Mouse (Mus musculus) lung, embryonic 14.5 days (tissue): ENCODE data around the gene L1cam. TPM values are rescaled to one million over a fixed set of nuclear protein-coding genes. Genes with fewer than 3 reads are reported as not detected.

ENCODE experiments used
- ATAC-seq: fragments of 200-750 bp; cut with Nextera tagmentation; 2 replicates; pipeline ENCODE4 v1.8.0; 2017; ENCODE audit warnings: mild to moderate bottlenecking, moderate TSS enrichment, moderate library complexity; ENCODE audit not compliant: insufficient read depth
- DNase-seq: peaks from one replicate; pipeline ENCODE4 v3.0.0-alpha.2; 2015
- H3K27ac ChIP-seq: fragments of 300-500 bp; sonication (generic); 2 replicates; pipeline ENCODE4 v1.5.1; 2014; ENCODE audit warnings: low read depth, mild to moderate bottlenecking, moderate library complexity
- H3K27me3 ChIP-seq: fragments of 300-500 bp; sonication (generic); 2 replicates; pipeline ENCODE4 v1.6.1; 2014; ENCODE audit warnings: low read length, control low read depth; ENCODE audit not compliant: insufficient read depth
- H3K36me3 ChIP-seq: fragments of 300-500 bp; sonication (generic); 2 replicates; pipeline ENCODE4 v1.6.1; 2014; ENCODE audit warnings: control low read depth; ENCODE audit not compliant: insufficient read depth
- H3K4me1 ChIP-seq: fragments of 300-500 bp; sonication (generic); 2 replicates; pipeline ENCODE4 v1.6.1; 2014; ENCODE audit warnings: antibody characterized with exemption, control low read depth; ENCODE audit not compliant: insufficient read depth
- H3K4me2 ChIP-seq: fragments of 300-500 bp; sonication (generic); 2 replicates; pipeline ENCODE4 v1.6.1; 2014; ENCODE audit warnings: mild to moderate bottlenecking
- H3K4me3 ChIP-seq: fragments of 300-500 bp; sonication (generic); 2 replicates; pipeline ENCODE4 v1.5.1; 2014; ENCODE audit warnings: low read depth, low read length
- H3K9ac ChIP-seq: fragments of 300-500 bp; sonication (generic); 2 replicates; pipeline ENCODE4 v1.6.1; 2014
- H3K9me3 ChIP-seq: fragments of 300-500 bp; sonication (generic); 2 replicates; pipeline ENCODE4 v1.6.1; 2016; ENCODE audit warnings: low read depth, low read length, control low read depth
- CTCF ChIP-seq: IDR thresholded peaks from 2 replicates; pipeline ENCODE4 v1.5.1; 2016; ENCODE audit warnings: antibody characterized with exemption, low read depth
- WGBS: fragments of 180-500 bp; shearing (Covaris S2); extraction: QIAGEN DNeasy Blood & Tissue Kit; methylation state at CpG from one replicate; pipeline ENCODE4 v1.1.7; 2014; 5-methylcytosine and 5-hydroxymethylcytosine counted together
- polyA plus RNA-seq: library from polyadenylated mRNA; unstranded; fragments of >200 nt; fragmentation: Nextera tagmentation; extraction: Ambion mirVana; gene quantifications from 2 replicates; pipeline ENCODE4 v1.2.1, GENCODE M21; 2014

The L1cam gene
- polyA plus RNA-seq = 1.5 and 2.8 TPM in 2 replicates

GRCm38 (mm10) chrX:73895719-73896118 is at the start of gene L1cam:
Gene L1cam (minus strand): TSS chrX:73896105.
- Histone ChIP-seq H3K9ac (no peak within 1 kb of the TSS), H3K36me3 (no peaks in the 10 kb centered on the region), H3K27me3 (no peaks in the 10 kb centered on the region), H3K4me1 (no peaks in the 10 kb centered on the region), H3K9me3 (no peaks in the 10 kb centered on the region), H3K27ac (no peak within 1 kb of the TSS), H3K4me3 (no peak within 1 kb of the TSS), H3K4me2 (no peak within 1 kb of the TSS)
- TF ChIP-seq CTCF = peak; percentile 54
- ATAC-seq = no peak
- DNase-seq = peak; percentile 44
- 0% methylated on average over 2 of the region's 2 CpGs for WGBS

GRCm38 (mm10) chrX:73942294-73942693 is 46.4 kb upstream of the L1cam start:
- ATAC-seq (no peak), DNase-seq (no peak)
- Histone ChIP-seq H3K27ac (no peak overlapping the region), H3K36me3 (peaks cover 57% of the 10 kb centered on the region), H3K4me3 (no peak overlapping the region), H3K9me3 (no peaks in the 10 kb centered on the region), H3K9ac (no peak overlapping the region), H3K27me3 (no peaks in the 10 kb centered on the region), H3K4me1 (no peaks in the 10 kb centered on the region), H3K4me2 (no peak overlapping the region)
- WGBS = 87% methylated on average over 2 of the region's 2 CpGs
- no peak for TF ChIP-seq CTCF

GRCm38 (mm10) chrX:73941860-73942259 is 46.0 kb upstream of the L1cam start:
- Histone ChIP-seq H3K4me1 (no peaks in the 10 kb centered on the region), H3K4me2 (no peak overlapping the region), H3K36me3 (peaks cover 53% of the 10 kb centered on the region), H3K9me3 (no peaks in the 10 kb centered on the region), H3K4me3 (no peak overlapping the region), H3K27ac (no peak overlapping the region), H3K9ac (no peak overlapping the region), H3K27me3 (no peaks in the 10 kb centered on the region)
- no peak for ATAC-seq
- WGBS = 79% methylated on average over 2 of the region's 2 CpGs
- no peak for TF ChIP-seq CTCF
- DNase-seq = no peak

GRCm38 (mm10) chrX:73931871-73932270 is 36.0 kb upstream of the L1cam start:
- no peak overlapping the region for H3K4me2 ChIP-seq
- no peak overlapping the region for H3K9ac ChIP-seq
- no peaks in the 10 kb centered on the region for H3K9me3 ChIP-seq
- no peak overlapping the region for H3K4me3 ChIP-seq
- H3K27ac ChIP-seq = no peak overlapping the region
- H3K27me3 ChIP-seq = no peaks in the 10 kb centered on the region
- DNase-seq (no peak), ATAC-seq (no peak)
- H3K4me1 ChIP-seq = no peaks in the 10 kb centered on the region
- TF ChIP-seq CTCF = no peak
- H3K36me3 ChIP-seq = no peaks in the 10 kb centered on the region
- 74% methylated on average over 2 of the region's 2 CpGs for WGBS

- peak; percentile 85 for DNase-seq
- Histone ChIP-seq H3K4me3 (peak within 1 kb of the TSS; percentile 30), H3K4me1 (no peaks in the 10 kb centered on the region), H3K27ac (no peak within 1 kb of the TSS), H3K36me3 (no peaks in the 10 kb centered on the region), H3K4me2 (peak within 1 kb of the TSS; percentile 54), H3K27me3 (no peaks in the 10 kb centered on the region), H3K9me3 (no peaks in the 10 kb centered on the region), H3K9ac (peak within 1 kb of the TSS; percentile 29; the same call in 1 of the 2 replicates)
- TF ChIP-seq CTCF = peak; percentile 41; the same call in 1 of the 2 replicates
- peak; percentile 97 for ATAC-seq
- WGBS = 29% methylated on average over 16 of the region's 17 CpGs
These were observed 34.6 kb upstream of the L1cam start, which contains the start of gene Renbp for GRCm38 (mm10) chrX:73930402-73931062. Gene Renbp (minus strand): TSS chrX:73930850.

- Histone ChIP-seq H3K27ac (peak overlapping the region; percentile 80; the same call in 1 of the 2 replicates), H3K27me3 (no peaks in the 10 kb centered on the region), H3K4me3 (peak overlapping the region; percentile 53), H3K9ac (peak overlapping the region; percentile 47), H3K9me3 (no peaks in the 10 kb centered on the region), H3K4me1 (no peaks in the 10 kb centered on the region), H3K4me2 (peak overlapping the region; percentile 65), H3K36me3 (peaks cover 20% of the 10 kb centered on the region; the same call in 1 of the 2 replicates)
- WGBS = 77% methylated on average over 8 of the region's 8 CpGs
- no peak for ATAC-seq
- no peak for DNase-seq
- no peak for TF ChIP-seq CTCF
These were observed 26.6 kb upstream of the L1cam start for GRCm38 (mm10) chrX:73922550-73922882.

- H3K9ac ChIP-seq = peak within 1 kb of the TSS; percentile 64
- no peak for TF ChIP-seq CTCF
- no peaks in the 10 kb centered on the region for H3K9me3 ChIP-seq
- H3K27me3 ChIP-seq = no peaks in the 10 kb centered on the region
- DNase-seq (peak; percentile 95), ATAC-seq (peak; percentile 99)
- H3K36me3 ChIP-seq = peaks cover 25% of the 10 kb centered on the region; the same call in 1 of the 2 replicates
- H3K4me2 ChIP-seq = peak within 1 kb of the TSS; percentile 65
- peak within 1 kb of the TSS; percentile 80 for H3K27ac ChIP-seq
- H3K4me3 ChIP-seq = peak within 1 kb of the TSS; percentile 53
- WGBS = 16% methylated on average over 43 of the region's 43 CpGs
- no peaks in the 10 kb centered on the region for H3K4me1 ChIP-seq
These were observed 26.1 kb upstream of the L1cam start, which contains the start of the genes Arhgap4 and Naa10 for GRCm38 (mm10) chrX:73921823-73922549. Gene Arhgap4 (minus strand): TSS chrX:73921870. Gene Naa10 (minus strand): TSS chrX:73921944.
